Mouse (Mus musculus): ENCODE measurements around the gene Zdhhc19. TPM values are rescaled to one million over a fixed set of nuclear protein-coding genes. Genes with fewer than 3 reads are reported as not detected.

Gene Zdhhc19
- polyA plus RNA-seq, 1 experiment, result not detected

DNA sequence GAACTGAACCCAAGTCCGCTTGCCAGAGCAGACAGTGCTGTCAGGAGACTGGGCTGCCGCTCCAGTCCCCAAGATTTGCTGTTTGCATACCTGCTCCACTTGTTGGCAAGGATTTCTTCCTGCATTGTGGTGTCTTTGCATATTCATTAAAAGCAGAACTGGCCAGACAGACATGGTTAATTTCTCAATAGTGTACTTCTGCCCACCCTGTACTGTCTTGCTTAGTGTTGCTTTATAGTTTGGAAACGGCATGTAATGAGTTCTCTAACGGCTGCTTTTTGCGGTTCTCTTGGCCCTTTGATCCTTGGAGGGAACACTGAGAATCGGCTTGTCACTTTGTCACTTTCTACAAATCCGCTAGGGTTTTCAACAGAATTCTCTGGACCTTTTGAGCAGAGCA, 5.4 kb downstream of the Zdhhc19 start:
- no peak overlapping the region for H3K4me3 ChIP-seq (replicated peaks)
- H3K36me3 ChIP-seq (ENCODE audit: control insufficient read depth), result peaks cover 8% of the 10 kb centered on the region
- TF ChIP-seq GATA1 (IDR thresholded peaks at IDR 0.05; ENCODE audit: low read length) (no peak), TAL1 (IDR thresholded peaks at IDR 0.05; ENCODE audit: low read length) (no peak)
- H3K27me3 ChIP-seq (ENCODE audit: control insufficient read depth), result peaks cover 17% of the 10 kb centered on the region
- peaks cover 43% of the 10 kb centered on the region for H3K4me1 ChIP-seq (ENCODE audit: control insufficient read depth)
- H3K9me3 ChIP-seq (ENCODE audit: control insufficient read depth, low read length), result no peaks in the 10 kb centered on the region

DNA sequence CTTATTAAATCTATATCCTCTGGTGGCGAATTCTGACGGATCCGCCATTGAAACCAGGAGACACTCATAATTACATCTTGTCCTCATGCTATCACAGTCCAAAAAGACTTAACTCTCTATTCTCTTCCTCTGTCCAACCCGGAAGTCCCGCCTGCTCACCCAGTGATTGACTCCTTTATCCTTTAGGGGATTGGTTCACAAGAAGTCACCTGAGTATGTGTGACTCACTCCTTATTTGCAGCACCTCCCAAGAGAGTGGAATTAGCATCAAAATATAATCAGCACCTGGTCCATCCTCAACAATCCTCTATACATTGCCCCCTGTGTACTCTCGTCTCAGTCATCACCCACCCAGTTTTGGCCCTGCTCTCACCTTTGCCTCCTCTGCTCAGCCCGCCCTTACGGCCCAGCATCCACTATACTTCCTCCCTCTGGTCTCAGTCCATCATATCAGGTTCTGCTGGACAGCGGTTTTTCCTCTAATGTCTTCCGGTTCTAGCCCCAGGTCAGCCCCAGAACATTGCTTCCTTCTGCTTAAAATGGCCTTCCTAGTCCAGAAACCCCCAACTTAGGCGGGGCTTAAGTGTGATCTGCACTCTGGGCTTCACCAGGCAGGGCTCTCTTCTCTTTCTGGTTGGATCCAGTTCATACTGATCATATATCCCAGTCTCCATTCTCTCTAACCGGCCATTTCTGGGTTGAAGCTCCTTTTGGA, 6.7 kb downstream of the Zdhhc19 start:
- H3K36me3 ChIP-seq (ENCODE audit: control insufficient read depth), result peaks cover 15% of the 10 kb centered on the region
- peaks cover 17% of the 10 kb centered on the region for H3K27me3 ChIP-seq (ENCODE audit: control insufficient read depth)
- H3K9me3 ChIP-seq (ENCODE audit: control insufficient read depth, low read length), result no peaks in the 10 kb centered on the region
- no peak overlapping the region for H3K4me3 ChIP-seq (replicated peaks)
- no peak for TF ChIP-seq GATA1 (IDR thresholded peaks at IDR 0.05; ENCODE audit: low read length)
- TF ChIP-seq TAL1 (IDR thresholded peaks at IDR 0.05; ENCODE audit: low read length), result no peak
- H3K4me1 ChIP-seq (ENCODE audit: control insufficient read depth), result peaks cover 57% of the 10 kb centered on the region

DNA sequence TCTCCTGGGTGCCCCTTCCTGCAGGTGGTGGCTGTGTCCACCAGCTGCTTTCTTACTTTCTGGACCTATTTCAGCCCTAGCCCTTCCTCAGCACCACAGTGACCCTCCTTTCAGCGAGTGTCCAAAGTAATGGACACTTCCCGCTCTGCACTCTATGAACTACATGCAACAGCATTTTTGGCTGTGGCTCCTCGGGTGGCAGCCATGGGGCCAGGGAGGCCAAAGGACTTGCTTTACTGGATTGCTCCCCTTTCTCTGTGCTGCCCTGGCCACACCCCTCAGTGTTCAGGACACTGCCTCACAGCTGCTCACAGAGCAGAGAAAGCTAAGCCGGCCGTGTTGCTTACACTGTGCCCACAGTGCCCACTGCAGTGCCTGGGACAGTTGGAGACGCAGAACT, 7.6 kb downstream of the Zdhhc19 start:
- TF ChIP-seq TAL1 (IDR thresholded peaks at IDR 0.05; ENCODE audit: low read length), result no peak
- TF ChIP-seq GATA1 (IDR thresholded peaks at IDR 0.05; ENCODE audit: low read length), result no peak
- Histone ChIP-seq H3K4me1 (ENCODE audit: control insufficient read depth) (peaks cover 65% of the 10 kb centered on the region), H3K27me3 (ENCODE audit: control insufficient read depth) (peaks cover 17% of the 10 kb centered on the region), H3K4me3 (replicated peaks) (no peak overlapping the region), H3K36me3 (ENCODE audit: control insufficient read depth) (peaks cover 18% of the 10 kb centered on the region), H3K9me3 (ENCODE audit: control insufficient read depth, low read length) (no peaks in the 10 kb centered on the region)

DNA sequence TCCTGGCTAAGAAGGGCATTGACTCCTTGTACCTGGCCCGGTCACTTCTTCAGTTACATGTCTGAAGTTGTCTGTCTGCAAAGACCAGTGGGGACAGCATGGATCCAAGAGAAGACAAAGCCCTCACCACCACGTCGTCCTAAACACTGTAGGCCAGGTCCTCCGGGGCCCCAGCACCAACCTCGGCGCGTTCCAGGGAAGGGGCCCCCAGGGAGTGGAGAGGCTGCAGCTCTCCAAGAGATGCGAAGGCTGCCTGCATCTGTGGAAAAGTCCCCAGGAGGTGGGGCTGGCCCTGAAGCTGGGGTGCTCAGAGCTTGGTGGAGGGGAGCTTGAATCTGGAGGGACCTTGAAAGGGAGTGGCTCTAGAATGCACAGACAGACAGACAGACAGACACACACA, 10.2 kb downstream of the Zdhhc19 start:
- Histone ChIP-seq H3K9me3 (ENCODE audit: control insufficient read depth, low read length) (no peaks in the 10 kb centered on the region), H3K36me3 (ENCODE audit: control insufficient read depth) (peaks cover 24% of the 10 kb centered on the region), H3K4me1 (ENCODE audit: control insufficient read depth) (peaks cover 81% of the 10 kb centered on the region), H3K4me3 (replicated peaks) (peak overlapping the region; percentile 67), H3K27me3 (ENCODE audit: control insufficient read depth) (peaks cover 3% of the 10 kb centered on the region)
- no peak for TF ChIP-seq TAL1 (IDR thresholded peaks at IDR 0.05; ENCODE audit: low read length)
- no peak for TF ChIP-seq GATA1 (IDR thresholded peaks at IDR 0.05; ENCODE audit: low read length)

DNA sequence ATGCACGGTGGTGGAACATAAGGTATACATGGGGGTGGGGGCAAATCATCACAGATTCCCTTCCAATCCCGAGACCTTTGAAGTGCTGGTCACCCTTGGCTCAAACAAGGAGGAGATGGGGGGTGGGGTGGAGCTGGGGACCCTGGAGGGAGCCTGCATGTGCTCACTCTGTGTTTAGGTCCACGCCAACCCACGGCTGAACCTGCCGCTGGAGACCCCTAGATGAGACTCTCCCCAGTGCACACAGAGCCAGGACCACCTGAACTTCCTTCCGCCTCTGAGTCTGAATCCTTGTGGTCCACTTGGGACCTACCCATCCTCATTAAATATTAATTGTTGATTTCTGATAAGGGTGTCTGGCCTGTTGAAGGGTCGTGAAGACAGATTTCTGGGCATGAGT, 10.8 kb downstream of the Zdhhc19 start:
- H3K4me1 ChIP-seq (ENCODE audit: control insufficient read depth), result peaks cover 87% of the 10 kb centered on the region
- peaks cover 29% of the 10 kb centered on the region for H3K36me3 ChIP-seq (ENCODE audit: control insufficient read depth)
- H3K27me3 ChIP-seq (ENCODE audit: control insufficient read depth), result no peaks in the 10 kb centered on the region
- no peaks in the 10 kb centered on the region for H3K9me3 ChIP-seq (ENCODE audit: control insufficient read depth, low read length)
- H3K4me3 ChIP-seq (replicated peaks), result peak overlapping the region; percentile 67
- TF ChIP-seq GATA1 (IDR thresholded peaks at IDR 0.05; ENCODE audit: low read length) (no peak), TAL1 (IDR thresholded peaks at IDR 0.05; ENCODE audit: low read length) (no peak)

DNA sequence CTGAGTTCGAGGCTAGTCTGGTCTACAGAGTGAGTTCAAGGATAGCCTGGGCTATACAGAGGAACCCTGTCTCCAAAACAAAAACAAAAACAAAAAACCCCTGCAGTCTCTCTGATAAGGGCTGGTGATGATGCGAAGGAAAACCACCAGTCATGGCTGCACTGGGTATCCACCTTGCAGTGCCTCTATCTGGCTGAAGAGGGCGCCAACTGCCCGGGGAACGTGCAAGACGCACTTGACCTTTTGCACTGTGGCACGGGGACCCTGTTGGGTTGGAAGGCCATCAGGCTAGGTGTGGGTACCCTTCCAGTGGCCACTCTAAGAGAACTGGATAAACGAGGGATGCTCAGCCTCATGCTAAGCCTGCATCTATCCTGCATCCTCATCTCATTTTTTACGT, 11.3 kb downstream of the Zdhhc19 start:
- Histone ChIP-seq H3K36me3 (ENCODE audit: control insufficient read depth) (peaks cover 33% of the 10 kb centered on the region), H3K4me3 (replicated peaks) (peak overlapping the region; percentile 67), H3K4me1 (ENCODE audit: control insufficient read depth) (peaks cover 92% of the 10 kb centered on the region), H3K9me3 (ENCODE audit: control insufficient read depth, low read length) (no peaks in the 10 kb centered on the region), H3K27me3 (ENCODE audit: control insufficient read depth) (no peaks in the 10 kb centered on the region)
- TF ChIP-seq TAL1 (IDR thresholded peaks at IDR 0.05; ENCODE audit: low read length), result peak; percentile 78
- TF ChIP-seq GATA1 (IDR thresholded peaks at IDR 0.05; ENCODE audit: low read length), result peak; percentile 81

DNA sequence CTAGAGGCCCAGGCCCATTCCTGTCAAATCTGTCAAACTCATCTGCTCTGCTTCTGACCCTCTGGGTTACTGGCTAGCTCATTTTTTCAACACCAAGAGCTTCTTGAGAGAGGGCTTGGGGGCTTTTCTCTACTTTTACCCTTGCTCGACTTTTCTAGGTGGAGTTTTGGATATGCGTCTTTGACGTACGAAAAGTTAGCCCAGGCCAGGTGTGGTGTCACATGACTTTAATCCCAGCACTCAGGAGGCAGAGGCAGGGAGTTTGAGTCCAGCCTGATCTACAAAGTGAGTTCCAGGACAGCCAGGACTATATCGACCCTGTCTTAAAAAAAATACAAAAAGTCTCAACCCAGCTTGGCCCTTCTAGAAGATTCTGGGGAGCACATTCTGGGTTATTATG, 12.0 kb downstream of the Zdhhc19 start:
- H3K36me3 ChIP-seq (ENCODE audit: control insufficient read depth), result peaks cover 39% of the 10 kb centered on the region
- H3K4me3 ChIP-seq (replicated peaks), result peak overlapping the region; percentile 67
- H3K4me1 ChIP-seq (ENCODE audit: control insufficient read depth), result peaks cover 93% of the 10 kb centered on the region
- TF ChIP-seq GATA1 (IDR thresholded peaks at IDR 0.05; ENCODE audit: low read length), result no peak
- no peak for TF ChIP-seq TAL1 (IDR thresholded peaks at IDR 0.05; ENCODE audit: low read length)
- no peaks in the 10 kb centered on the region for H3K9me3 ChIP-seq (ENCODE audit: control insufficient read depth, low read length)
- H3K27me3 ChIP-seq (ENCODE audit: control insufficient read depth), result no peaks in the 10 kb centered on the region

DNA sequence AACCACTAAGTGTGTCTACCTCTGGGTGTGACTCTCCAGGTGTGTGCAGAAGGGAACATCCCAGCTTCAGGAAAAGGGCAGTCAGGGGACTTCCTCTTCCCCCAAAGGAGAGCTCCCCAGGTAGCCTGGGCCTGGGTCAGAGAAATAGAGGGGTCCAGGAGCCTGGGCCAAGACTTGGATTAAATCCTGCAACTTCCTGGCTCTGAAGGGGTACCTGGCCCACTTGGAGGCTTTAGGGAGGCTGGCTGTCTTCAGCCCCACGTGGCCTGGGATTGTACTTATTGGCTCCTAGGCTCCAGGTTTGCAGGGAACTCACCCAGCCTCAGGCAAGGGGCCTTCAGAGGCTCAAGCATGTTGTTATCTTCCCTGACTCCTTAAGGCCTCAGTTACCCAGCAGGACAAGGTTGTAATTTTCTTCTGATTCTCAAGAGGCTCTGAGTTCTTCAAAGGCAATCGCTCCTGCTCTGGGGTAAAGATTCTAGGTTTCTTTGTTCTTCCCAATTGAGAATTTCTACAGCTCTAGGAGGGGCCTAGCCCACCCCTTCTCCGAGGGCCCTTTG, 12.5 kb downstream of the Zdhhc19 start:
- Histone ChIP-seq H3K36me3 (ENCODE audit: control insufficient read depth) (peaks cover 44% of the 10 kb centered on the region), H3K9me3 (ENCODE audit: control insufficient read depth, low read length) (no peaks in the 10 kb centered on the region; the same call in 1 of the 2 replicates), H3K4me3 (replicated peaks) (peak overlapping the region; percentile 67), H3K4me1 (ENCODE audit: control insufficient read depth) (peaks cover 93% of the 10 kb centered on the region), H3K27me3 (ENCODE audit: control insufficient read depth) (no peaks in the 10 kb centered on the region)
- TF ChIP-seq GATA1 (IDR thresholded peaks at IDR 0.05; ENCODE audit: low read length) (no peak), TAL1 (IDR thresholded peaks at IDR 0.05; ENCODE audit: low read length) (no peak)

DNA sequence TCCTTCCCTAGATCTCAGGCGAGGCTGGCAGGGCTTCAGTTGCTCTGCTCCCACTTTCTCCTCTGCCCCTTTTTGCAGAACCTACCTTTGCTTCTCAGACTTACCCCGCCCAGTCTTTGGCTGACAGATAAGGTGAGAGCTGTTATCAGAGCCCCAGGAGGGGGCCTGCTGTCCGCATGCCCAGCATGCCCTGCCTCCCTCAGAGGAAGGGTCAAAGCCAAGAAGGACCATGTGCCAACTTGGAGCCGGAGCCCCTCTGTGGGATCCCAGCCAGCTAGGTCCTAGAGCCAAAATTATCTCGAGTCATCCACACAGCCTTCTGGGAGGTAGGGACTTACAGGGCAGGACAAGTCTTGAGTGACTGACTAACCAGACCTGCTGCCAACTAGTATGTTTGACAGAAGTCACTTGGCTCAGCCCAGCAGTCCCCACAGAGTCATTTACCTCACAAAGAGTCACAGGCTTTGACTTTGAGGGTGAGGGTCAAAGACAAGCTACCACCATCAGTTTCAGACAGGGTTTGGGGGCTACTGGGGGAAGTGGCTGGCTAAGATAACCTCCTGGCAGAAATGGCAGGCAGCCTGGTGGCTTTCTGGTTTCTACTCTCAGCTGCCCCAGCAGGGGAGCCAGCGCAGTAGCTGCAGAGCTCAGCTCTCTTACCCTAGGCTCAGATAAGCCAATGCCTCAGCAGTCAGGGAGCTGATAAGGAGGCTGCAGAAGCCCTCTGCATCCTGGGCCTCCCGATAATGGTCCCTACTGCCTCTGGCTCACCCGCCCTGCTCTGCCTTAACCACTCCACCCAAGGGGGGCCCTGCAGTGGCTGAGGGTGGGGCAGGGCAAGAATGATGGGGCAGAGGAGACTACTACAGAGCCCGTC, 13.2 kb downstream of the Zdhhc19 start:
- Histone ChIP-seq H3K36me3 (ENCODE audit: control insufficient read depth) (peaks cover 51% of the 10 kb centered on the region), H3K27me3 (ENCODE audit: control insufficient read depth) (no peaks in the 10 kb centered on the region), H3K9me3 (ENCODE audit: control insufficient read depth, low read length) (no peaks in the 10 kb centered on the region; the same call in 1 of the 2 replicates), H3K4me1 (ENCODE audit: control insufficient read depth) (peaks cover 94% of the 10 kb centered on the region), H3K4me3 (replicated peaks) (peak overlapping the region; percentile 67)
- peak; percentile 100 for TF ChIP-seq GATA1 (IDR thresholded peaks at IDR 0.05; ENCODE audit: low read length)
- peak; percentile 99 for TF ChIP-seq TAL1 (IDR thresholded peaks at IDR 0.05; ENCODE audit: low read length)

All from erythroblast, embryonic 14.5 days (primary cell).